Mouse (Mus musculus): ENCODE measurements around the gene Cracr2a.

DNA sequence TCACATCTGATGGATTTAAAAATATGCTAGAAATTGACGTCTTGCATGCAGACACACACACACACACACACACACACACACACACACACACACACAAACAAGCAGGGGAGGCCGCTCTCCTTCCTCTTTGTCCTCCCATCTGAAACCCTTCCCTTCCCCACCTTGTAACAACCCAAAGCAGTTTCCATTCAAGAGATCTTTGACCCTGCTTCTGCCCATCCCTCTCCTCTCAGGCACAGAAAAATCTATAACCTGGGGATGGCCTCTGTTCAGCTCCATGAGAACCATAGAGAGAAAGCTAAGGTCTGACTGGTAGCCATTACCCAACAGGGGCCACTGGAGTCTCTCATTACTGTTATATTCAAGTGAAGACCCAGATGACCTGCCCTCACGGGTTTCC is 117.9 kb downstream of the Cracr2a start:
- TF ChIP-seq CTCF (IDR thresholded peaks at IDR 0.05; ENCODE audit: control insufficient read depth, insufficient read depth, low read length) = no peak
- no peak for TF ChIP-seq POLR2A (IDR thresholded peaks at IDR 0.05; ENCODE audit: borderline replicate concordance, control insufficient read depth, low read depth, low read length)

All from bone marrow, adult 2 months (tissue).